Mouse (Mus musculus): Measurements from ENCODE around the gene Invs. TPM values are rescaled to one million over a fixed set of nuclear protein-coding genes. Genes with fewer than 3 reads are reported as not detected.

Invs gene
- polyA plus RNA-seq, 1 experiment: 2.8 TPM

DNA sequence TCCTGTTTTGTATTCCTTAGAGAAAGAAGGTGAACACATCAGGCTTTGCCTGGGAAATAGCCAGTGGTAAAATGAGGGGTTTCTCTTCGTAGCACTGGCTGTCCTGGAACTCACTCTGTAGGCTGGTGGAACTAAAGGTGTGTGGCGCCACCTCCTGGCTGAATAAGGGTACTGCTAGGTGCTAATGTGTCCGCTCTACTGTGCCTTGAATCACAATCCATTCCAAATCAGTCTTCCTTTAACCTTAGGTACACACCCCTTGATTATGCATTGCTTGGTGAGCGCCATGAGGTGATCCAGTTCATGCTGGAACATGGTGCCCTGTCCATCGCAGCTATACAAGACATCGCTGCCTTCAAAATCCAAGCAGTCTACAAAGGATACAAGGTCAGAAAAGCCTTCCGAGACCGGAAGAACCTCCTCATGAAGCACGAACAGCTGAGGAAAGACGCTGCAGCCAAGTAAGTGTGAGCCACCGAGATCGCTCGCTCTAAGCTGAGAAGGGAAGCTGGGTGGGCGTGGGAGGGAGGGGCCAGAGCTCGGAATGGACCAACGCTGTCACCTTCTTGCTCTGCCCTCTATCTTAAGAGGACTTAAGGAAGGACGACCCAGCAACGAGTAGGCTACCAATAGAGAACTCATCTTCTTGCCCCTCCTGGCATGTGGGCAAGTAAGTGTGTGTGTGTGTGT, 127.9 kb downstream of the Invs start:
- Histone ChIP-seq H3K79me2 (ENCODE audit: control insufficient read depth, insufficient read depth) (no peaks in the 10 kb centered on the region), H3K36me3 (ENCODE audit: control insufficient read depth, insufficient read depth) (no peaks in the 10 kb centered on the region), H3K4me3 (ENCODE audit: insufficient read depth, poor library complexity, severe bottlenecking) (no peak overlapping the region), H3K79me3 (ENCODE audit: low read depth) (no peaks in the 10 kb centered on the region), H3K27me3 (ENCODE audit: control insufficient read depth, insufficient read depth, insufficient read length) (no peaks in the 10 kb centered on the region), H3ac (ENCODE audit: control insufficient read depth, insufficient read length, low read depth) (no peak overlapping the region)
- TF ChIP-seq CEBPB (IDR thresholded peaks at IDR 0.05; ENCODE audit: low read depth) (no peak), FOSL1 (IDR thresholded peaks at IDR 0.05; ENCODE audit: insufficient read depth, low read length, poor library complexity, severe bottlenecking) (no peak), MYOD1 (IDR thresholded peaks at IDR 0.05; ENCODE audit: control insufficient read depth, insufficient read length, low read depth) (no peak), MAX (IDR thresholded peaks at IDR 0.05) (no peak), MYOG (IDR thresholded peaks at IDR 0.05; ENCODE audit: control insufficient read depth, extremely low read depth, insufficient read length) (no peak), CTCF (IDR thresholded peaks at IDR 0.05; ENCODE audit: control insufficient read depth, insufficient read depth, insufficient read length) (peak; percentile 71), USF1 (IDR thresholded peaks at IDR 0.05; ENCODE audit: low read depth) (no peak)

DNA sequence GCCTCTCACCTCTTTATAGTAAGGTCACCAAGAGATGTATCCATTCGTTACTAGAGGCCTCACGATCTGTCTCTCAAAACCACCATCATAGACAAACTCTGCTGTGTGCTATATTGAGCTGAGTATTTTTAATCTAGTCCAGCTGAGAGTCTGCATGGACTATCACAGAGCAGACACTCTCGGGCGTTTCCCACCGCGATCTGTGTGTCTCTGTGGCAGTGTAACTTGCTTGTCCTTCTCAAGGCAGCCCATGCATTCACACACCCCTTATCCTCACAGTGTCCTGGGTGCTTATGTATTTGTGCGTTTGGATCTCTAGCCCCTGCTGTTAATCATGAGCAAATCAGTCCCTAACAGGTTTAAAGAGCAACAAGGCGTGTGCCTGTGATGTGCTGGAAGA, 133.9 kb downstream of the Invs start:
- Histone ChIP-seq H3K79me3 (ENCODE audit: low read depth) (no peaks in the 10 kb centered on the region), H3K79me2 (ENCODE audit: control insufficient read depth, insufficient read depth) (no peaks in the 10 kb centered on the region), H3K4me3 (ENCODE audit: insufficient read depth, poor library complexity, severe bottlenecking) (no peak overlapping the region), H3K27me3 (ENCODE audit: control insufficient read depth, insufficient read depth, insufficient read length) (no peaks in the 10 kb centered on the region), H3ac (ENCODE audit: control insufficient read depth, insufficient read length, low read depth) (no peak overlapping the region), H3K36me3 (ENCODE audit: control insufficient read depth, insufficient read depth) (no peaks in the 10 kb centered on the region)
- TF ChIP-seq FOSL1 (IDR thresholded peaks at IDR 0.05; ENCODE audit: insufficient read depth, low read length, poor library complexity, severe bottlenecking): no peak
- no peak for TF ChIP-seq MYOD1 (IDR thresholded peaks at IDR 0.05; ENCODE audit: control insufficient read depth, insufficient read length, low read depth)
- TF ChIP-seq CEBPB (IDR thresholded peaks at IDR 0.05; ENCODE audit: low read depth): no peak
- no peak for TF ChIP-seq MYOG (IDR thresholded peaks at IDR 0.05; ENCODE audit: control insufficient read depth, extremely low read depth, insufficient read length)
- TF ChIP-seq USF1 (IDR thresholded peaks at IDR 0.05; ENCODE audit: low read depth): no peak

DNA sequence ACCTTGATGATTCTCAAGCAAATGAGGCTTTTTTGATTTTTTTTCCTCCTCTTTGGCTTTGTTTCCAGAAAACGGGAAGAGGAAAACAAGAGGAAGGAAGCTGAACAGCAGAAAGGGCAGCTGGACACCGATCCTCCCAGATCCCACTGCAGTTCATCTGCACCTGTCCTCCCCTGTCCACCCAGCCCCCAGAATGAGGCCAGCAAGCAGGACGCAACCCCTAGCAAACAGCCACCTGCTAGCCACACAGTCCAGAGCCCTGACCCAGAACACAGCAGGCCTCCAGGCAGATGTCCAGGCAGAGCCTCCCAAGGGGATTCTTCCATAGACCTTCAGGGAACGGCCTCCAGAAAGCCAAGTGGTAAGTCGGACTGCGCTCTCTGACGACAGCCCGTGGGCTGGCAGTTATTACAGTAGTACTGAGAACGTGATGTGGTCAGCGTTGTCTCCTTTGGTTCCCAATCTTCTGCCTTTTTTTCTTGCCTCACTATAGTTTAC, 136.3 kb downstream of the Invs start:
- H3K36me3 ChIP-seq (ENCODE audit: control insufficient read depth, insufficient read depth): no peaks in the 10 kb centered on the region
- H3K27me3 ChIP-seq (ENCODE audit: control insufficient read depth, insufficient read depth, insufficient read length): no peaks in the 10 kb centered on the region
- no peaks in the 10 kb centered on the region for H3K79me3 ChIP-seq (ENCODE audit: low read depth)
- no peak overlapping the region for H3K4me3 ChIP-seq (ENCODE audit: insufficient read depth, poor library complexity, severe bottlenecking)
- no peak overlapping the region for H3ac ChIP-seq (ENCODE audit: control insufficient read depth, insufficient read length, low read depth)
- no peaks in the 10 kb centered on the region for H3K79me2 ChIP-seq (ENCODE audit: control insufficient read depth, insufficient read depth)
- TF ChIP-seq USF1 (IDR thresholded peaks at IDR 0.05; ENCODE audit: low read depth): no peak
- TF ChIP-seq CEBPB (IDR thresholded peaks at IDR 0.05; ENCODE audit: low read depth): no peak
- TF ChIP-seq MYOD1 (IDR thresholded peaks at IDR 0.05; ENCODE audit: control insufficient read depth, insufficient read length, low read depth): no peak
- no peak for TF ChIP-seq MAX (IDR thresholded peaks at IDR 0.05)
- no peak for TF ChIP-seq MYOG (IDR thresholded peaks at IDR 0.05; ENCODE audit: control insufficient read depth, extremely low read depth, insufficient read length)

DNA sequence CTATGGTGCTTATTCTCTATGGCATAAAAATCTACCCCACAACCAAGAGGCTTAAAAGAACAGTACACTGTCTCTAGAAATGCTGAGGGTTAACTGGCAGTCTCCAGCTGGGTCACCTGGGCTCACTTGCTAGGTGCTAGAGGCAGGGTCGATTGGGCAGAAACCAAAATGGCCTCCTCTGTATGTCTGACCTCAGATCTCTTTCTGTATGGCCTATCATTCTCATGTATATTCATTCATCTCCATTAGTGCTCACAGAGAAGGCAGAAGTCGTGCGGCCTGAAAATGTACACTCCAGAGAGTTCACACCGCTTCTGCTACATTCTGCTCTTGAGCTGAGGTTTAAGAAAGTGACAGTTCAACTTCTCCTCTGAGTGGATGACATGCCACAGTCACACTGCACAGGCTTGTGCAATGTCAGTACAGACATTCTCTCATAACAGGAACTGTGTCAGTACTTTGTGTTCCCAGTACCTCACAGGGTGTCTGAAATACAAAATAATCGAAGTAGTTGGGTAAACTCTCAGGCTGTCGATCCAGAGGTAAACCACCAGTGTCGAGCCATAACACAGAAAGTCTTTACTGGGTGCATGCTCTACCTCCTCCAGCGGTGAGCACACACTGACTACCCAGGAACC, 139.4 kb downstream of the Invs start:
- no peaks in the 10 kb centered on the region for H3K79me3 ChIP-seq (ENCODE audit: low read depth)
- no peaks in the 10 kb centered on the region for H3K79me2 ChIP-seq (ENCODE audit: control insufficient read depth, insufficient read depth)

DNA sequence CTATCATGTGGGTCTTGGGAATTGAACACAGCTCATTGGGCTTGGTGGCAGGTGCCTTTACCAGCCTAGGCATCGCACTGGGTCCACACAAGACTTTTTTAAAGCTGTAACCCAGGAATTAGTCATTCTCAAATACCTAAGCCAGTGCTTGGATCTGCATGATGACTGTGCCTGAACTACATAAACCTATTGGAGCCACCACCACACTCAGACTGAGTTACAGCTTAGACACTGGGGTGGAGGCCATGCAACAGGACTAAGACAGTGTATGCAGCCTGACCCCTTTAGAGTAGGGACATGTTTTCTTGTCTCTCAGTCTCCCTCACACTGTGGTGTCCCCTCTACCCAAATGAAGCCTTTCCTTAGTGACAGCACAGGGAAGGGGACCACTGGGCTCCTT, 143.1 kb downstream of the Invs start:
- no peak for TF ChIP-seq CTCF (IDR thresholded peaks at IDR 0.05; ENCODE audit: control insufficient read depth, insufficient read depth, insufficient read length)
- TF ChIP-seq USF1 (IDR thresholded peaks at IDR 0.05; ENCODE audit: low read depth): no peak
- no peak for TF ChIP-seq FOSL1 (IDR thresholded peaks at IDR 0.05; ENCODE audit: insufficient read depth, low read length, poor library complexity, severe bottlenecking)
- TF ChIP-seq MAX (IDR thresholded peaks at IDR 0.05): no peak
- TF ChIP-seq MYOG (IDR thresholded peaks at IDR 0.05; ENCODE audit: control insufficient read depth, extremely low read depth, insufficient read length): no peak
- TF ChIP-seq MYOD1 (IDR thresholded peaks at IDR 0.05; ENCODE audit: control insufficient read depth, insufficient read length, low read depth): no peak
- TF ChIP-seq CEBPB (IDR thresholded peaks at IDR 0.05; ENCODE audit: low read depth): no peak
- Histone ChIP-seq H3K27me3 (ENCODE audit: control insufficient read depth, insufficient read depth, insufficient read length) (no peaks in the 10 kb centered on the region), H3K79me2 (ENCODE audit: control insufficient read depth, insufficient read depth) (no peaks in the 10 kb centered on the region), H3ac (ENCODE audit: control insufficient read depth, insufficient read length, low read depth) (no peak overlapping the region), H3K36me3 (ENCODE audit: control insufficient read depth, insufficient read depth) (peaks cover 10% of the 10 kb centered on the region), H3K4me3 (ENCODE audit: insufficient read depth, poor library complexity, severe bottlenecking) (no peak overlapping the region), H3K79me3 (ENCODE audit: low read depth) (peaks cover 1% of the 10 kb centered on the region)

More for the DNA sequence above, 139.4 kb downstream of the Invs start:
- Histone ChIP-seq H3K27me3 (ENCODE audit: control insufficient read depth, insufficient read depth, insufficient read length) (no peaks in the 10 kb centered on the region), H3K4me3 (ENCODE audit: insufficient read depth, poor library complexity, severe bottlenecking) (no peak overlapping the region), H3ac (ENCODE audit: control insufficient read depth, insufficient read length, low read depth) (no peak overlapping the region), H3K36me3 (ENCODE audit: control insufficient read depth, insufficient read depth) (peaks cover 5% of the 10 kb centered on the region)
- TF ChIP-seq FOSL1 (IDR thresholded peaks at IDR 0.05; ENCODE audit: insufficient read depth, low read length, poor library complexity, severe bottlenecking) (no peak), CEBPB (IDR thresholded peaks at IDR 0.05; ENCODE audit: low read depth) (no peak), USF1 (IDR thresholded peaks at IDR 0.05; ENCODE audit: low read depth) (no peak), MAX (IDR thresholded peaks at IDR 0.05) (no peak), CTCF (IDR thresholded peaks at IDR 0.05; ENCODE audit: control insufficient read depth, insufficient read depth, insufficient read length) (no peak), MYOG (IDR thresholded peaks at IDR 0.05; ENCODE audit: control insufficient read depth, extremely low read depth, insufficient read length) (no peak), MYOD1 (IDR thresholded peaks at IDR 0.05; ENCODE audit: control insufficient read depth, insufficient read length, low read depth) (no peak)

All from C2C12 (cell line).